Mouse (Mus musculus): ENCODE measurements around the gene Ppp1r32. TPM values are rescaled to one million over a fixed set of nuclear protein-coding genes. Genes with fewer than 3 reads are reported as not detected.
A peak's percentile ranks its signal among the peaks of the same experiment; 100 is the strongest.

Gene Ppp1r32
- total and polyA plus RNA-seq, 2 experiments from 2014 or later: 5.0 to 7.8 TPM

- no peak overlapping the region for H3K27ac ChIP-seq (ENCODE audit: low read depth, low read length)
- H3K36me3 ChIP-seq (ENCODE audit: insufficient read depth, low read length): no peaks in the 10 kb centered on the region
- no peaks in the 10 kb centered on the region for H3K9me3 ChIP-seq (ENCODE audit: low read length)
- no peak overlapping the region for H3K9ac ChIP-seq (replicated peaks; ENCODE audit: low read length, poor library complexity, severe bottlenecking)
- H3K4me3 ChIP-seq (ENCODE audit: low read depth, low read length): no peak overlapping the region
- peaks cover 8% of the 10 kb centered on the region; the same call in 1 of the 2 replicates for H3K4me1 ChIP-seq (ENCODE audit: insufficient read depth, low read length)
- TF ChIP-seq CTCF (IDR thresholded peaks at IDR 0.05): no peak
- 87% methylated on average over 5 of the region's 5 CpGs for WGBS
- ATAC-seq (ENCODE audit: low FRiP score) (no peak), DNase-seq (ENCODE audit: low spot score) (no peak)
- no peaks in the 10 kb centered on the region for H3K27me3 ChIP-seq (ENCODE audit: insufficient read depth, low read length)
- H3K4me2 ChIP-seq (ENCODE audit: low read depth, low read length, poor library complexity, severe bottlenecking): peak overlapping the region; percentile 73; the same call in 1 of the 2 replicates
These were observed 40.9 kb upstream of the Ppp1r32 start for GRCm38 (mm10) chr19:10523483-10524080.

GRCm38 (mm10) chr19:10521926-10522325 lies 39.2 kb upstream of the Ppp1r32 start:
- Histone ChIP-seq H3K27ac (ENCODE audit: low read depth, low read length) (no peak overlapping the region), H3K9me3 (ENCODE audit: low read length) (no peaks in the 10 kb centered on the region), H3K4me2 (ENCODE audit: low read depth, low read length, poor library complexity, severe bottlenecking) (no peak overlapping the region), H3K9ac (replicated peaks; ENCODE audit: low read length, poor library complexity, severe bottlenecking) (no peak overlapping the region), H3K36me3 (ENCODE audit: insufficient read depth, low read length) (peaks cover 4% of the 10 kb centered on the region; the same call in 1 of the 2 replicates), H3K4me1 (ENCODE audit: insufficient read depth, low read length) (peaks cover 8% of the 10 kb centered on the region; the same call in 1 of the 2 replicates), H3K27me3 (ENCODE audit: insufficient read depth, low read length) (no peaks in the 10 kb centered on the region), H3K4me3 (ENCODE audit: low read depth, low read length) (no peak overlapping the region)
- WGBS: 88% methylated on average over 1 of the region's 1 CpGs
- ATAC-seq (ENCODE audit: low FRiP score) (no peak), DNase-seq (ENCODE audit: low spot score) (no peak)
- no peak for TF ChIP-seq CTCF (IDR thresholded peaks at IDR 0.05)

GRCm38 (mm10) chr19:10520355-10520754 lies 37.6 kb upstream of the Ppp1r32 start:
- Histone ChIP-seq H3K9ac (replicated peaks; ENCODE audit: low read length, poor library complexity, severe bottlenecking) (no peak overlapping the region), H3K4me3 (ENCODE audit: low read depth, low read length) (no peak overlapping the region), H3K27me3 (ENCODE audit: insufficient read depth, low read length) (no peaks in the 10 kb centered on the region), H3K4me2 (ENCODE audit: low read depth, low read length, poor library complexity, severe bottlenecking) (no peak overlapping the region), H3K4me1 (ENCODE audit: insufficient read depth, low read length) (peaks cover 8% of the 10 kb centered on the region; the same call in 1 of the 2 replicates), H3K36me3 (ENCODE audit: insufficient read depth, low read length) (peaks cover 16% of the 10 kb centered on the region), H3K9me3 (ENCODE audit: low read length) (no peaks in the 10 kb centered on the region), H3K27ac (ENCODE audit: low read depth, low read length) (no peak overlapping the region)
- TF ChIP-seq CTCF (IDR thresholded peaks at IDR 0.05): peak; percentile 72
- no peak for ATAC-seq (ENCODE audit: low FRiP score)
- WGBS: 40% methylated on average over 1 of the region's 1 CpGs
- peak; percentile 39 for DNase-seq (ENCODE audit: low spot score)

DNA sequence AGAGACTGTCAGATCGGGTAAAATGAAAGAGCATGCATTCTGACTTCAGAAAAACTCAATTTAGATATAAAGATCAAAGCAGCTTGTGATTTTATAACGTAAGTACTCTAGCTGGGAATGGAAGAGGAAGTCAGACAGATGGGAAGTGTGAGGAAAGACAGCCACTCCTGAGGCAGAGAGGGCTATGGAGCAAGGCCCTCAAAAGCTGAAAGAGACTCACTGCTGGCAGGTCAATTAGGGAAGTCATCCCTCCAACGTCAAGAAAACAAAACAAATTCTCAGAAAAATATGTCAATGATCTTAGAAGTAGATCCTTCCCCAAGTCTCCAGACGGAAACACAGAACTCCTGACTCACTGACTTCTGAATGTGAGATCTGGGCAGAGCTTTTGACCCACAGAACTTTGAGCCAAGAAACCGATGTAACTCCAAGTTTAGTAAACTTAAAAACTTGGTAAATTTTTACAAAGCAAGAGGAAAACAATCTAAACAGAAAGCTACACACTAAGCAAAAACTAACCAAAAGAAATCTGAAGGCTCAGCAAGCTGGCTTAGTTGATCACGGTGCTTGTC lies 28.1 kb upstream of the Ppp1r32 start:
- Histone ChIP-seq H3K9me3 (ENCODE audit: low read length) (no peaks in the 10 kb centered on the region), H3K36me3 (ENCODE audit: insufficient read depth, low read length) (peaks cover 21% of the 10 kb centered on the region), H3K4me3 (ENCODE audit: low read depth, low read length) (no peak overlapping the region), H3K27ac (ENCODE audit: low read depth, low read length) (no peak overlapping the region), H3K9ac (replicated peaks; ENCODE audit: low read length, poor library complexity, severe bottlenecking) (no peak overlapping the region), H3K4me1 (ENCODE audit: insufficient read depth, low read length) (no peaks in the 10 kb centered on the region), H3K4me2 (ENCODE audit: low read depth, low read length, poor library complexity, severe bottlenecking) (no peak overlapping the region), H3K27me3 (ENCODE audit: insufficient read depth, low read length) (no peaks in the 10 kb centered on the region)
- TF ChIP-seq CTCF (IDR thresholded peaks at IDR 0.05): no peak
- no peak for ATAC-seq (ENCODE audit: low FRiP score)
- DNase-seq (ENCODE audit: low spot score): no peak
- 84% methylated on average over 6 of the region's 6 CpGs for WGBS

DNA sequence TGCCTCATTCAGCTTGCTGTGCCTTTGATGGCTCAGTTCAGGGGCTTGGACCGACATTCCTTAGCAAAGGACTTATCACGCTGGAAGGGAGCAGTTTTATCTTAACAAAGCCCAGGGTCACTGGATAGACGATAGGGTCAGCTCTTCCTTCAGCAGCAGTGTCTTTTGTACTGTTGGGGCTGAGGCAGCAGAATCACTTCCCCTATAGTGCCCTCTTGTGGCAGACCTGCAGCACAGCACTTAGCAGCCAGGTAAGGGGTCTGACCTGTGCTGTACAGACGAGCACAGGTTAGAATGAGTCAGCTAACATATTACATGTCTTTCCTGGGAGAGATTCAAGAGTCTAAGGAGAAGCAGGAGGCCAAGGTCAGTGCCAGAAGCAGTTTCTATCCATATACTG lies 19.8 kb upstream of the Ppp1r32 start:
- 3% methylated on average over 4 of the region's 4 CpGs for WGBS
- no peak overlapping the region for H3K4me3 ChIP-seq (ENCODE audit: low read depth, low read length)

GRCm38 (mm10) chr19:10500581-10500980 lies 17.9 kb upstream of the Ppp1r32 start:
- no peak overlapping the region for H3K4me2 ChIP-seq (ENCODE audit: low read depth, low read length, poor library complexity, severe bottlenecking)
- 93% methylated on average over 8 of the region's 8 CpGs for WGBS
- DNase-seq (ENCODE audit: low spot score) (no peak), ATAC-seq (ENCODE audit: low FRiP score) (no peak)
- H3K36me3 ChIP-seq (ENCODE audit: insufficient read depth, low read length): peaks cover 10% of the 10 kb centered on the region
- H3K4me1 ChIP-seq (ENCODE audit: insufficient read depth, low read length): 0 out of 2 replicates have a peak, but pooled peaks cover 2% of the 10 kb centered on the region
- no peaks in the 10 kb centered on the region for H3K9me3 ChIP-seq (ENCODE audit: low read length)
- no peak overlapping the region for H3K4me3 ChIP-seq (ENCODE audit: low read depth, low read length)
- no peak overlapping the region for H3K27ac ChIP-seq (ENCODE audit: low read depth, low read length)
- H3K27me3 ChIP-seq (ENCODE audit: insufficient read depth, low read length): no peaks in the 10 kb centered on the region
- no peak for TF ChIP-seq CTCF (IDR thresholded peaks at IDR 0.05)
- no peak overlapping the region for H3K9ac ChIP-seq (replicated peaks; ENCODE audit: low read length, poor library complexity, severe bottlenecking)

More for the DNA sequence above, 19.8 kb upstream of the Ppp1r32 start:
- peaks cover 18% of the 10 kb centered on the region for H3K36me3 ChIP-seq (ENCODE audit: insufficient read depth, low read length)
- no peak overlapping the region for H3K9ac ChIP-seq (replicated peaks; ENCODE audit: low read length, poor library complexity, severe bottlenecking)
- TF ChIP-seq CTCF (IDR thresholded peaks at IDR 0.05): peak; percentile 94
- no peak overlapping the region for H3K27ac ChIP-seq (ENCODE audit: low read depth, low read length)
- no peaks in the 10 kb centered on the region for H3K4me1 ChIP-seq (ENCODE audit: insufficient read depth, low read length)
- peak; percentile 83 for ATAC-seq (ENCODE audit: low FRiP score)
- H3K4me2 ChIP-seq (ENCODE audit: low read depth, low read length, poor library complexity, severe bottlenecking): no peak overlapping the region
- no peaks in the 10 kb centered on the region for H3K9me3 ChIP-seq (ENCODE audit: low read length)
- DNase-seq (ENCODE audit: low spot score): peak; percentile 63
- H3K27me3 ChIP-seq (ENCODE audit: insufficient read depth, low read length): no peaks in the 10 kb centered on the region
